Mouse (Mus musculus) T-cell, adult 2 months (primary cell): ENCODE data around the gene Snx21.

ENCODE experiments used
- DNase-seq: peaks from one replicate; pipeline ENCODE4 v3.0.0; 2022; ENCODE audit warnings: low spot score

The Snx21 gene

DNA sequence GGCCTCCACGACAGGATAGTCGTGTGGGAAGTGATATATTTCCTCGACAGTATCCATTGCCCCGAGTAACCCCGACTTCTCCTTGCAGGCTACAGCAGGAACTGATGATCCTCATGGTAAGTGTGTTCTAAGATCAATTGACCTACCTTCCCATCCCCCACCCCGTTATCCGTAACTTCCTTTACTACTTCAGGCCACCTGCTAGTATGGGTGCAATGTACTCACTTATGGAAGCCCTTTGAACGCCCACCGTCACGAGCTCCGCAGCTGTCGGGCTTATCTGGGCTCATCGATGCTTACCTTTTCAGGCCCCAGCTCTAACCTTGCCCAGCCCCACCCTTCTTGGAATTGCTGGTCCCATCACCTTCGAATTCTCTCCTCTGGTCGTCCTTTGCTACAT lies 15.3 kb upstream of the Snx21 start:
- no peak for DNase-seq

DNA sequence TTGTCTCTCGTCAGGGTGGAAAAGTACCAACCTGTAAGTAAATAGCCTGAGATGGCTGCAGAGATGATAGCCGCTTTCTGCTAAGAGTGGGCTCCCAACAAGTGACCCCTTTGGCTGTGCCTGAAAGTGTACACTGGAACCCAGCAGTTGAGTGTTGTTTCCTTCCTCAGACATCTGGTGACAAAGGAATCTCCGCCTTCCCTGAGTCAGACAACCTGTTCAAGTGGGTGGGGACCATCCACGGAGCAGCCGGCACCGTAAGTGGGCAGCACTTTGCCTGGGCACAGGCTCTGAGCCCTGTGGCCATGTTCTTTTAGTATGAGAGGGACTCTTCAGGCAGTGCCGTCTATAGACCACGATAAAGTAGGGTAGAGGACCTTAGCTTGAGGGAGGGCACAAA lies 14.5 kb upstream of the Snx21 start:
- no peak for DNase-seq

DNA sequence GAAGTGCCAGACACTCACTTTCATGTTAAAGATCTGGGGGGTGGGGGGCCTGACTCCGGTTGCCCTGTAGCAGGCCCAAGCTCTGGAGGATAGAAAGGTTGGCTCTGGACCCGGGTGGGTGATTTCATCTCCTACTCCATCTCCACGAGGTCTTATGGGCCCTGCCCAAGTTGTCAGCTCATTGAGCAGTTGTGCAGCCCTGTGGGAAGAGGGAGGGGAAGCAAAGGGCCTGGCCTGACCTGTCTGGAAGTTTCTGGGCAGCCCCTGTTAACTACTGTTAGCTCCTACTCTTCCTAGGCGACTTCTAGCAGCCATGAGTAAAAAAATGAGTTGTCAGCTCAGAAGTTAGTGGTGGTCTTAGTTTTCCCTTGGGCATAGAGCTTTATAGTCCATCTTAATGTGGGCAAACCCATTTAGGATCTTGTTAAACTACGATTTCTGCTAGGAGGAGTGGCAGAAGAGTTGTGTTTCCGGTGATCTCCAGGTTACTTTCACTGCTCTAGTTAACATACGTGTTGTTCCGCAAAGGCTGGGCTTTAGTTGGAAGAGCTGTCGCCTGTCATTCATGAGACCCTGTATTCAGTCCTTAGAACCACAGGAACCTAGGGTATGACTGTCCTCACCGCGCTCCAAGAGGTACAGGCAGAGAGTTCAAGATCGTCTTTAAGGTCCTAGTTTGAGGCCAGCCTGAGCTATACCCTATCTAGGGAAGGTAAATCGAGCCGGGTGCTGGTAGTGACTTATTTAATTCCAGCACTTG lies 12.2 kb upstream of the Snx21 start:
- no peak for DNase-seq

DNA sequence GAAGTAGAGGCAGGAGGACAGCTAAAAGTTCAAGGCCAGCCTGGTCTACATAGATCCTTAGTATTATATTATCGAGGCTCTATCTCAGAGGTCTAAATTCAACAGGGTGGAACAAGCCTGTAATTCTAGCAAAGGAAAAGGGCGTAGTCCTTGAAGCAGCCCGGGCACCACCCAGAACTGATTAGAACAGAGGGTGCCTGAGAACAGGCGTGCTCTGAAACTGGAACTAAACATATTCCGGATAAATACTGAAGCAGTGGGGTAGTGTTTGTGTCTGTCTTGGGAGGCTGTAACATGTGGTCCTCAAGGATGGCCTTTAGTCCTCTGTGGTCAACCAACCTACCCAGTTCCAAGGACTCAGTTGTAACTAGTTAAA lies 11.6 kb upstream of the Snx21 start:
- DNase-seq = no peak

DNA sequence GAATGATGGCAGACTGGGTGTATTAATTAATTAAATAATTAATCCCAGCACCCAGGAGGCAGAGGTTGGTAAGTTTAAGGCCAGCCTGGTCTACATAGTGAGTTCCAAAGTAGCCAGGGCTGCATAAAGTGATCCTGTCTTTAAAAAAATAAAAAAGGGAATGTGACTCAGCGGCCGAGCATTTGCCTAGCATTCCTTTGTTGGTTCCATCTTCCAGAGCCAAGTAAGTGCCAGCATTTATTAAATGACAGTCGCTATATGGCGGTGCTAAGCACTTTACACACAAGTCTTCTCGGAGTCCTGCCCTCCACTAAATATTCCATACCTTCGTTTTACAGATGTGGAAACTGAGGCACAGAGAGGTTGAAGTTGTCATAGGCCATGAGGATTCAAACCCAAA lies 9.5 kb upstream of the Snx21 start:
- DNase-seq = no peak

DNA sequence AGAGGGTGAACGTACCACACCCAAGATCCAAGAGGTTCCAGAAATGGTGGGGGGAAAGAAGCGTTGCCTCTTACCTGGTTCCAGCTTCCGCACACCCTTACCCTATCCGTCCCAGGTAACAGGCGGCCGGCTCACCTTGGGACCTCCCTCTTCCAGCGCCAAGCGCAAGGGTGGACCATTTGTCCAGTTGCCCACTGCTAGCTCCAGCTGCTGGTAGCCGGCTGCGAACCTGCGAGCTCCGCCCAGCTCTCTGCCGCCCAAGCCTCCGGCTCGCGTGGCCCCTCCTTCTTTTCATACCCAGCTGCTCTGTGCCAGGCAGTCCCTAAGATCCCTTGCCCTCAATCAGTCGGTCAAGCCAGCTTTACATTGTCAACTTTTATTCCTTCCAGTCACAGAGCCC lies 8.8 kb upstream of the Snx21 start:
- no peak for DNase-seq

DNA sequence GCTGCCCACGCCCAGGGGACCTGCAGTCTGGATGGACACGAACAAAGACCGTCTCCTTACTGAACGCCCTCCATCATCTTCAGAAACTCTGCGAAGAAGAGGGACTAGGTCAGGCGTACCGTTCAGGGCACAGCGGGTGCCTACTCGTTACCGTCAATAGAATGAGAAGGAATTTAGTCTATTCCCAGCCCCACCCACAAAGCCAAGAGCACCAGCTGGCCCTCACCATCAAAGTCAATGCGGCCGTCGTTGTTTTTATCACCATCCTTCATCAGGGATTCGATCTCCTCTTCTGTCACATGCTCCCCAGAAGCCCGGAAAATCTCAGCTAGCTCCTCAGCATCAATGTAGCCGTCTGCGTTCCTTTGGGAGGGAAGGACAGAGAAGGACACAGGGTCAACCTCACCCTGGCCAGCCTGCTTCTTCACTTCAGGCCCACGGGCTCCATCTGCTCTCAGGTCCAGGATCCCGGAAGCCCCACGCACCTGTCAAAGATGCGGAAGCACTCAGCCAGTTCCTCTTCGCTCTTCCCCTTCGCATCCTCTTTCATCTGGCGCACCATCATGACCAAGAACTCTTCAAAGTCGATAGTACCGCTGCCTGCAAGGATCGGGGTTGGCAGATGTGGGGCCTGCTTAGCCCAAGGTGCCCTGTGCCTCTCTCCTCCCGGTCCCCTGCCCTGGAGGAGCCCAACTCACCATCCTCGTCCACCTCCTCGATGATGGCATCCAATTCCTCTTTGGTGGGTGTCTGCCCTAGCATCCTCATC lies 8.2 kb upstream of the Snx21 start:
- no peak for DNase-seq

DNA sequence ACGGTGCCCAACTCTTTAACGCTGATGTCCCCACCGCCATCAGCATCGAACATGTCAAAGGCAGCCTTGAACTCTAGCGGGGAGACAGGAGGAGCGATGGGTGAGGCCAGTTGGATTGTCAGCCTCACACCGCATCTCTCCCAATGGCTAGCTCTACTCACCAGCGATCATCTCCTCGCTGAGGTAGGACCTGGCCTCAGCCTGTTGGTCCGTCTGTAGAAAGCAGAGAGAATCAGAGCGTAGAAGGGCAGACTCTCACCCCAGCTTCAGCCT lies 7.7 kb upstream of the Snx21 start:
- no peak for DNase-seq

DNA sequence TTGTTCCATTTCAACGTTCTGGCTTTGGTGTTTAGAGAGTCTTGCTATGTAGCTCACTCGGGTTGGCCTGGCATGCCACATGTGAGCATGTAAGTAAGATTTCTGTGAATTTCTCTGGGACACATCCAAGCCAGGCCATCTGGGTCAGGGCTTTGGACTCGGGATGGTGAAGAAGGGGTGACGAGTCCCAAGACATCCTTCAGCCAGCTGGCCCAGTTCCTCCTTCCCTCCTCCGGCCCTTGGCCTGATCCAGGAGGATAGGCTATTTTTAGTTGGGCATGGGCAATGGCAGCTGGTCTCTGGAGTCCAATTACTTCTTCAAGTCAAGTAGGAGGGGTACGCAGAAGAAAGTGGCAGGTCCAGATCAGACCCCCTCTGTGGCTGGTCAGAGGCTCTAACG lies 6.8 kb upstream of the Snx21 start:
- DNase-seq = no peak

DNA sequence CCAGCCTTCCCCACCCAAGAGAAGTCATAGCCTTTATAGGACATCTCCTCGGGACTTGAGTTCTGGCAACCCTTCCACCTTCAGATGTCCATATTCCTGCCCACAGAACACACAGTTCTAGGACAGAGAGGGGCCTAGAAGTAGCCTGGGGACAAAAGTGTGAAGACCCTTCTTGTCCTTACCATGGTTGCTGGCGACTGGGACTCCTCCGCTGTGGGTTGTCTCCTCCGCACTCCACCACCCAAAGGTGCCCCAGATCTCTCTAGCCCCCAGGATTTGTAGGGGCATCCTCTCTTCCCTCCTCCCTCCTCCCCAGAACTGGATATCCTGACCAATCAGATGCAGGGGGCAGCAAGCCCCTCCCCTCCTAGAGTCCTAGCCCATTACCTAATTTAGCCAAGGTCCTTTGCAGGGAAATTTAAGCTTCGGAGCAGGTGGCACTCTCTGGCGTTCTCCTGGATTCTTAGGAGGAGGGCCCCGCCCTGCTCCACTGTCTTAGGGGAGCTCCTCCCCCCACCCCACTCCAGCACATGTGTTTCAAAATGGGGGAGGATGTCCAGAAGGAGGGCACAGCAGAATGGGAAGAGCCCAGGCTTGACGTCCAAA lies 6.0 kb upstream of the Snx21 start, which contains the start of gene Tnnc2:
Gene Tnnc2, minus strand, starts transcription at position 487 of the 606 bp plus-strand sequence.
- DNase-seq = no peak

DNA sequence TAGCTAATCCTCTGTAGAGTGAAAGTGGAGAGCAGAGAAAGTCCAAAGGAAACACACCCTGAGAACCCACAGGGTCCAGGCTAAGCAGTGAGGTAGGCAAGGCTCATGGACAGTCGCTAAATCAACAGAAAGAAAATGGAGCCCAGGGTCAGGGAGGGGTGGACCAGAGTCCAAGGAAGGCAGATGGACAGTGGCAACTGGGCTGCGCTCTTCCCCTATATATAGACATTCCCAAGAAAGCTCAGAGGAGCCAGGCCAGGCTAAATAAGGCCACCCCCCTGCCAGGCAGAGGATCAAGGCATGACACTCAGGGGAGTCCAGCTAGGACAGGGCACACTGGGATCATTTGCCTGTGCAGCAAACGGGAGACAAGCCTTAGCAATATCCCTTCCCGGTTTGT lies 3.7 kb upstream of the Snx21 start:
- no peak for DNase-seq

DNA sequence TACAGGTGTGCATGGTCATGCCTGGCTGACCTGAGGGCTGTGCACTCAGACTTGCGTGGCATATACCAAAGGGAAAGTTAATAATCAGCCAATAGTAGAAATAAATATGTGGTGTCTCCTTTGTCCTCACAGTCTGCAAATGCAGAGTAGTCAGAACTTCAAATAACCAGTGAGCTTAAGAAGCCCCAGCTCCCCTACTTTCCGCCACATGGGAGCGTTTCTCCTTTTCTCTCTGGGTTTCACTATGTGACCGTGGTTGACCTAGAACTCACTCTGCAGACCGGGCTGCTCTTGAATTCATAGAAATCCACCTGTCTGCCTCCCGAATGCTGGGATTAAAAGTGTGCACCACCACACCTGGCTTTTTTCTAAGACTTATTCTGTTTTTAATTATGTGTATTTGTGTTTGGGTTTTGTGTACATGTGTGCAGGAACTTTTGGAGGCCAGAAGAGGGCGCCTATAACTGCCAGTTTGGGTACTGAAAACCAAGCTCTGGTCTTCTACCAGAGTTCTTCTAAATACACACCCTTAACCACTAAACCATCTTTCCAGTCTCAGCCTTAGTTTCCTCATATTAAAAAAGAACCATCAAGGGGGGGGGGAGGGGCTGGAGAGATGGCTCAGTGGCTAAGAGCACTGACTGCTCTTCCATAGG lies 1.6 kb upstream of the Snx21 start:
- DNase-seq = no peak

DNA sequence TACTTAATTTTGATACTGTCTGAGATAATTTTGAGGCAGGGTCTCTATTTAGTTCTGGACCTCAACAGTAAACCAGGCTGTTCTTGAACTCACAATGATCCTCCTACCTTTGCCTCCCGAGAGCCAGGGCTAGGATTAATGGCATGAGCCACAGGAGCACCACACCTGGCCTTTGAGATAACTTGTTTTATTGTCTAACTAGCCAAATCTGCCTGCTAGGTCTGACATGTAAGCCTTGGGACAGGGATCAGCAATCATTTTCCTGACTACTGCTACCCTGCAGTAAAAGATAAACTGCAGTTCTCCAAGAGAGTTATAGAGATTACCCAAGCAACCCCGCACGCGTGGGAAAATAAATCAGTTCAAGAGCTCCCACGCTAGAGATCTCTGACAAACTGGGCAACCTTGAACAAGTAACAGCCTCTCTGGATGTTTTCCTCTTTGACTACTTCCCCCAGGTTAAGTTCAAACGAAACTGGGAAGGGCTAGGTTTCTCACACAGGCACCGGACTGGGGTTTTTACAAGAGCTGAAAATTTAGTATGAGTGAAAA lies 678 bp upstream of the Snx21 start:
- no peak for DNase-seq

DNA sequence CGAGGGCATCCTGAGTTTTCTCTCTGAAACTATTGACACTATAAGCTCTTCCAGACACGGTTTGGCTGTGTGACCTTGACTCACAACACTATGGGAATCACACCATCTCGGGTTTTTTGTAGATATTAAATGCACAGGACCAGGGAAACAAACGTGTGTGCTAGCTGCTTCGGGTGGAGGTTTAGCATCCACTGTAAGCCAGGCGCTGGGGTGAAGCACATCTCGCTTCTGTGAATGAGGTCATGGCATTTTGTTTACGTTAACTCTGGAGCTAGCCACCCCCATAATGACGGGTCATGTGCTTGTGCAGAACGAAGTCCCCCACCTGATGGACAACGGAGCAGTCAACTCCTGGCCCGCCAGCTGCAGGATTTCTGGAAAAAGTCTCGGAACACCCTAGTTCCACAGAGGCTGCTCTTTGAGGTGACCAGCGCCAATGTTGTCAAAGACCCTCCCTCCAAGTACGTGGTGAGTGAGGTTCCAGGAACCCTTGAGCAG lies 814 bp downstream of the Snx21 start:
- DNase-seq = no peak

DNA sequence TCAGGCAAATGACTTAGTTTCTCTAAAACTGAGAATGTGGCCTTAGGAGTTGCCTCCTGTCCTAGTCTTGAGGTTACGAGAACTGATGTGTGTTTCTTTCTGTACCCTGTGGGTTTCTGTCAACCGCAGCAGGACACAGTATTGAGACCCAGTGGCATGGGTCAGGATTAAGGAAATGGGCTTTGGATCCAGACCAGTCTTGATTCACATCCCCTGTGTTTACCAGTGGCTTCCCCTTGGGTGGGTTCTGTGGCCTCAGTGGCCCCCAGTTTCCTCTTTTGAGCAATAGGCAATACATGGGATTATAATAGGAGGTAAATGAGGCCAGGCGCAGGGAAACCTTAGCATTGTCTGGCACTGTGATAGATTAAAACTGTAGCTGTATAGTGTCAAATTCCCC lies 1.4 kb downstream of the Snx21 start:
- no peak for DNase-seq

DNA sequence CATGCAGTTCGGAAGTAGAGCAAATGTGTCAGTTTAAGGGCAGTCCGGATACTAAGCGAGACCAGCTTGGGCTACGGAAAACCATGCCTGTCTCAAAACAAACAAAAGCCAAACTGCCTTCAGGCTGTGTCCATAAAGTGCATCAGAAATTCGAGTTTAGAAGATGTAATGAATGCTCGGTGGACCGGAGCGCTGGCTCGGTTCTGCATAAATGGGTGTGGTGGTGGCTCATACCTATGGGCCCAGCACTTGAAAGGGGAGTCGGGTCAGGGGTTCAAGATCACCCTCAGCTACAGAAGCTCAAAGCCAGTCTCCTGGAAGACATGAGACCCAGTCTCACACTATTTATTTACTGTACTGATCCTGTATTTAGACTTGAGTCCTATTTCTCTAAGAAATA lies 2.2 kb downstream of the Snx21 start:
- DNase-seq = no peak

DNA sequence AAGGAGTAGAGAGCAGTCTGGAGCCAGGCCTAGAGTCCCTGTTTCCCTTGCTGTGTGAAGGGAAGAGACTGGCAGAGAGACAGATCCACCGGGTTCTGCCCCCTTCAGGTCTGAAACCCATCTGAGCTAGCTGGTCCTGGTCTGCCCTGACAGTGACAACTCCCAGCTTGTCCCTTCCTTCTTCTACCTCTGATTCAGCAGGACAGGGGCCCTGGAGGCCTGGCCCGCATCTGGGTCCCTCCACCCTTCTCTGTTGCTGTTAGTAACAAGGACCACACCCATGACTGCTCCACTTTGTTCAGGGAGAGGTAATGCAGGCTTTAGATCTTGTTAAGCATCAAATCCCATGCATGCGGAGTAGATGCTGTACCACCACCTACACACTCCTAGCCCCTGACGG lies 2.8 kb downstream of the Snx21 start:
- no peak for DNase-seq

DNA sequence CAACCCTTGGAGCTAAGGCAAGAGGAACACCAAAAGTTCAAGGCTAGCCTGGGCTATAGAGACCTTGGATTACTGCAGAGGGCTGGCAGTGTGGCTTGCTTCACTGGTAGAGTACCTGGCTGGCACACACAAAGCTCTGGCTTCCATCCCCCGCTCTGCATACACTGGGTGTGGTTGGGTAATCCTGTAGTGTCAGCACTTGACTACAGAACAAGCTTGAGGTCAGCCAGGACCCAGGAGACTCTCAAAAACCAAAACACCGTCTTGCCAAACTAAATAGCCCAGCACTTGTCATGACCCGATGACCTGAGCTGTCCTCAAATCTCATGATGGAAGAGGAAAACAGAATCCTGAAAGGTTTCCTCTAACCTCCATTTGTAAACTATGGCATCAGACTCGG lies 4.8 kb downstream of the Snx21 start:
- no peak for DNase-seq

DNA sequence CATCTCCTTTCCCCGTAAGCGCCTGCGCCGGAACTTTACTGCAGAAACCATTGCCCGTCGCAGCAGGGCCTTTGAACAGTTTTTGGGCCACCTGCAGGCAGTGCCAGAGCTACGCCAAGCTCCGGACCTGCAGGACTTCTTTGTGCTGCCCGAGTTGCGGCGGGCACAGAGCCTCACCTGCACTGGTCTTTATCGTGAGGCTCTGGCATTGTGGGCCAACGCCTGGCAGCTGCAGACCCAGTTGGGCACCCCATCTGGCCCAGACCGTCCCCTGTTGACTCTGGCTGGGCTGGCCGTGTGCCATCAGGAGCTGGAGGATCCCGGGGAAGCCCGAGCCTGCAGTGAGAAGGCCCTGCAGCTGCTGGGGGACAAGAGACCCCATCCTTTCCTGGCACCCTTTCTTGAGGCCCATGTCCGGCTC lies 6.2 kb downstream of the Snx21 start:
- no peak for DNase-seq

DNA sequence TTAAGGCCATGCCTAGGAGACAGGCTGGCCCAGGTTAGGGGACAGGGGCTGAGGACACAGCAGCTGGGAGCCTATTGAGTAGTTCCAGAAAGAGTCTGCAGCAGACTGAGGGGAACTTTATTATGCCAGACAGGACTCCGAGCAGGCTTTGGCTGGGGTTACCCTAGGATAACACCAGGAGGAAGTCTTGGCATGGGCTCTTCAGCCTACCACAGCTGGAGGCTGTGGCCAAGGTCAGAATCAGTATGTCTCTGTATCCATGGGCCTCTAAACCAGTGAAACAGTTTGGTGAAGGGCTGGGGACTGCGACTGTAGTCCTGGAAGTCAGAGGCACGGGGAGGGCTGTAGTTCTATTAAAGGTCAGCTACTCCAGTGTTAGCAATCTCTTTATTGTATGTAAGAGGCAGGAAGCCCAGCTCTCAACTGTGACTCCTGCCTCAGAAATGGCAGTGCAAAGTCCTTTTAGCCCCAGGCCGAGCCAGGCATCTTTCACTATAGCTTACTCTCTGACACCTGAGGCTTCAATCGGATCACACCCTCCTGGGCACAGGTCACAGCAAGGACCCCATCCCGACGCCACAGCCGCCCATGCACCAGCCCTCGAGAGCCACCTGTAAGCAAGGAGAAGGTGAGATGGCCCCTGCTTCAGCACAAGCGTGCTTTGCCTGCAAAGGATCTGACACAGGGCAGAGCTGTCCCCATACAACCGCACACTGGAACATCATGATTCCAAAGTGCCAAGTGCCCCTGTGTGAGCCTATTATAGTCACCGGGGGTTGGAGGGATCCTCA lies 7.0 kb downstream of the Snx21 start:
- no peak for DNase-seq

DNA sequence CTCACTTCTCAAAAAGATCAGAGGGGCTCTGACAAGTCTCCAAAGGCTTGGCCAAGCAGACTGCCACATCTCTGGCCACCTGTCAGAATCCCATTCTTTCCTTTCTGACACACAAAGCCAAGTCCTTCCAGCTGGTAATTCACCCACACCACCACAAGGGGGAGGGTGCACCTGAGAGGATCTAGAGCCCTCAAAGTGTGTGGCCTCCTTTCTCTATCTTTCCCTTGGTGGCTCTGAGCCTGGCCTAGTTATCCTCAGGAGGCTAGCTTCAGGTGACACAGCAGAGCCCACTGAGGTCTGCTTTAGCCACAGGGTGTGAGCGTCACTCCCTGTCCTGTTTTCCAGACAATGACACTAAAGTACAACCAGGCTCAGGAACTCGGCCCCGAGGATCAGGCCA lies 7.6 kb downstream of the Snx21 start:
- DNase-seq = peak; percentile 56

DNA sequence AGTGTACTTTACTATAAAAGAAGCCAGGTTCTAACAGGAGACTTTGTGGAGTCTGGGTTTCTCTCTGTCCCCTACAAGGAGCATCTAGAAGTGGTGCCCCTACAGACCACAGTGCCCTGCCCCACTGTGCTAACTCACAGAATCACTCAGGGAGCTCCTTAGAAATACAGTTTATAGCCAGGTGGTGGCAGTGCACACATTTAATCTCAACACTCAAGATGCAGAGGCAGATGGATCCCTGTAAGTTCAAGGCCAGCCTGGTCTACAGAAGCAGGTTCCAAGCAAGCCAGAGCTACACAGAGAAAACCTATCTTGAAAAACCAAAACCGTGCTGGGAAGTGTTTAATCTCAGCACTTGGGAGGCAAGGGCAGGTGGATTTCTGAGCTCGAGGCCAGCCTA lies 8.1 kb downstream of the Snx21 start:
- peak; percentile 18 for DNase-seq
